Mouse (Mus musculus): ENCODE data around the gene Dctd. TPM values are rescaled to one million over a fixed set of nuclear protein-coding genes. Genes with fewer than 3 reads are reported as not detected.
A peak's percentile ranks its signal among the peaks of the same experiment; 100 is the strongest.

The Dctd gene
- polyA plus RNA-seq, 1 experiment from 2014 or later = 1.9 TPM

DNA sequence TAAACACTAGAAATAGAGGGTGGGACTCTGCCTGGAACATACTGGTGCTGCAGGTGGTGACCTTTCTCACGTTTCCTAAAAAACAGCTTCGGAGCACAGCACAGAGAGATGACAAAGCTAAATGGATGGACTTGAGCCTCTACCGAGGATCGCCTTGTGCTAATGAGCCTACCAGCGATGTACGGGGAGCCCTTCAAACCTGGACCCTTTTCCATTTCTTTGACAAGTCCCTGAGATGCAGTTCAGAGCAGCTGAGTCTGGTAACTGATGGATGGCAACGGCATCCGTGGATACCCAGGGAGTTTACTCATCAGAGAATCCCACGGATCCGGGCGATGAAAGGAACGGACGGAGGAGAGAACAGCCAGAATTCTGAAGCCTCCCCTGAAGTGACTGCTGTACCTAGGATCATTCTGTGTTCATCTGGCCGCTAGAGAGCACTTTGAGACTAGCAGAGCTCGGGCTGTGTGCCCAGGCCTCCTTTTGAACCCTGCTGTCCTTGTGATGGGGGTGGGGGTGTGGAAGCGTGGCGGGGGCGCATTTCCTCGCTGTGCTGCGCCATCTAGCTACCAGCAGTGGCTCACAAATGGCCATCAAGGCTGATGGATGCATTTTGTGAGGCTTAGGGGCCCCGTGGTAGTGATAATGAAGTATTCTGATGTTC is 1.6 kb upstream of the Dctd start:
- H3K9me3 ChIP-seq (ENCODE audit: low read length) = no peaks in the 10 kb centered on the region
- no peak overlapping the region for H3K9ac ChIP-seq (replicated peaks; ENCODE audit: low read depth)
- no peak overlapping the region for H3K27ac ChIP-seq (ENCODE audit: low read length)
- no peaks in the 10 kb centered on the region for H3K36me3 ChIP-seq (ENCODE audit: insufficient read depth, low read length)
- 5% methylated on average over 21 of the region's 21 CpGs for WGBS
- no peaks in the 10 kb centered on the region for H3K4me1 ChIP-seq (ENCODE audit: insufficient read depth, low read depth, low read length)
- TF ChIP-seq CTCF (IDR thresholded peaks at IDR 0.05) = peak; percentile 73
- TF ChIP-seq EP300 (IDR thresholded peaks at IDR 0.05) = no peak
- H3K27me3 ChIP-seq (replicated peaks; ENCODE audit: insufficient read depth, low read length) = no peaks in the 10 kb centered on the region
- H3K4me2 ChIP-seq (replicated peaks; ENCODE audit: low read depth, low read length) = peak overlapping the region; percentile 45
- ATAC-seq (peak; percentile 60), DNase-seq (ENCODE audit: low spot score) (peak; percentile 67)
- H3K4me3 ChIP-seq (ENCODE audit: low read depth, low read length) = no peak overlapping the region

DNA sequence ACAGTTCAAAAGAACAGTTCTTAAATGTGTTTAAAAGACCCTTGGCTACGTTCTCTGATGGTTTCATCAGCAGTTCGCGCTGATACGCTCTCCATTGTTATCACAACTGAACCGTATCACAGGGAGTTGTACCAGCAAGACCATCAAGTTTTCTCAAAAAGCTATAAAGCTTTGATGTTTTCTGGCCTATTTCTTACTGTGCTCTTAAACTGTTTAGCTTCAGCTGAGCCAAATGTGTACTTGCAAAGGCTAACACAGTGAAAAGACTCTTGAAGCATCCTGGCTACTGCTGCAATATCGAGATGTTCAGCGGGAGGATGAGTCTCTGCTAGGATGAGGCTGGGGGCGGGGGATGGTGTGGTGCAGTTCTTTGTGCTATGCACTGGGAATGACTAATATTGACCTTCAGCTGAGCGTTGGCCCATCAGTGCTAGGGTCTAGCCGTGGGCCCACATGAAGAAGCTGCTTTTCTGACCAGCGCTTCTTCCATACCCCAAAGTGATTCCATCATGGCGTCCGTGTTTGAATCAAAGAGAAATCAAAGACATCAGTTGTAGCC is 732 bp upstream of the Dctd start:
- no peaks in the 10 kb centered on the region for H3K36me3 ChIP-seq (ENCODE audit: insufficient read depth, low read length)
- H3K9ac ChIP-seq (replicated peaks; ENCODE audit: low read depth) = no peak overlapping the region
- H3K4me1 ChIP-seq (ENCODE audit: insufficient read depth, low read depth, low read length) = no peaks in the 10 kb centered on the region
- H3K4me3 ChIP-seq (ENCODE audit: low read depth, low read length) = no peak overlapping the region
- H3K27me3 ChIP-seq (replicated peaks; ENCODE audit: insufficient read depth, low read length) = no peaks in the 10 kb centered on the region
- ATAC-seq (no peak), DNase-seq (ENCODE audit: low spot score) (no peak)
- TF ChIP-seq CTCF (IDR thresholded peaks at IDR 0.05) (no peak), EP300 (IDR thresholded peaks at IDR 0.05) (no peak)
- WGBS = 61% methylated on average over 13 of the region's 13 CpGs
- no peaks in the 10 kb centered on the region for H3K9me3 ChIP-seq (ENCODE audit: low read length)
- H3K4me2 ChIP-seq (replicated peaks; ENCODE audit: low read depth, low read length) = peak overlapping the region; percentile 45; the same call in 1 of the 2 replicates
- no peak overlapping the region for H3K27ac ChIP-seq (ENCODE audit: low read length)

DNA sequence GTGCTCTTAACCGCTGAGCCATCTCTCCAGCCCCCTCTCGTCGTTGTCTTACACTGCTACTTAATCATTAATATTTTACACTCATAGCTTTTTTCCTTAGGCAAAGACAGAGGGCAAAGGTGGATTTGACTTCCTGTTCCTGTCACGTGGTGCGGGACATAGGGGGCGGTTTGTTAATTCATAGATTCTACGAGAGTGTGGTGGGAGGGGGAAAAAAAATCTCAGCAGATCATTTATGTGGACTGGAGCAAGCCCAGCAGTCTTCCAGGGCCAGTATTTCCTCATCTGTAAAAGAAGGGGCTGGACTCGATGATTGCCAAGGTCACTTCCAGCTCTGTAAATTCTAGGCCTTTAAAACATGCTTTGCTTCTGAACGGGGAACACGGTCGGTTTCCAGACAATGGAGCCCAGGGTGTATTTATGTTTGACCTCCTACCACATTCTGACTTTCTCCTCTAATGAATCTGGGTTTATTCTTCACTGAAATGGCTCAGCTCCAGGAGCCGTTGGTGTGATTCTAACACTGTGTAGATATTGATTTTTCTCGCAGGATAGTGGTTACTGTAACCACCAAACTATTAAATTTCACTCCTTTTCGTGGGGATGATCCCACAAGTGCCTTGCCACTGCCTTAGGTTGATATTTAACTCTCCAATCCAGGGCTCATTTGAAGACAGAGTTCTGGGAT is 1.4 kb downstream of the Dctd start:
- H3K4me3 ChIP-seq (ENCODE audit: low read depth, low read length) = no peak overlapping the region
- DNase-seq (ENCODE audit: low spot score) = no peak
- no peaks in the 10 kb centered on the region for H3K36me3 ChIP-seq (ENCODE audit: insufficient read depth, low read length)
- no peak for TF ChIP-seq EP300 (IDR thresholded peaks at IDR 0.05)
- no peak for TF ChIP-seq CTCF (IDR thresholded peaks at IDR 0.05)
- H3K9ac ChIP-seq (replicated peaks; ENCODE audit: low read depth) = no peak overlapping the region
- no peaks in the 10 kb centered on the region for H3K4me1 ChIP-seq (ENCODE audit: insufficient read depth, low read depth, low read length)
- H3K4me2 ChIP-seq (replicated peaks; ENCODE audit: low read depth, low read length) = no peak overlapping the region
- no peak for ATAC-seq
- H3K9me3 ChIP-seq (ENCODE audit: low read length) = no peaks in the 10 kb centered on the region
- H3K27me3 ChIP-seq (replicated peaks; ENCODE audit: insufficient read depth, low read length) = no peaks in the 10 kb centered on the region
- H3K27ac ChIP-seq (ENCODE audit: low read length) = no peak overlapping the region
- WGBS = 50% methylated on average over 14 of the region's 14 CpGs

DNA sequence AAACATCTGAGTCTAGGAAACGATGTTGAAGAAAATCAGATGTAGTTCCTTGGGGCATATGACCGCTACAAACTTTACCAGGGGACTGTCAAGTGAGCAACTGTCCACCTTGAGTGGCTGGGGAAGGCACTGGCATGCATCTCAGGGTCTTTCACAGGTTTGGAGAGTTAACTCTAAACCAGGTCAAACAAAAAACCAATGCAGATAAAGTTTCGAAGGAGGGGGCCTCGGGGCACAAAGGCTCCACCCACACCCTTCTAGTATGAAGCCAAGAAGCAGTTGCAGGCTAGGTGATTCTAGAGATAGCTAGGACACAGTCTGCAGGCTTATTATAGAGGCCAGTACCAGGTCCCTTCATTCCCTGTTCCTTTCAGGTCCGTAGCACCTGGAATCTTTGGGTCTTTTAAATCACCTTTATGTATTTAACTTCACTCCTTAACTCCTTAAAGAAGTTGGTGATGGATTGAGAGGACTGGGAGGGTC is 10.5 kb downstream of the Dctd start:
- Histone ChIP-seq H3K27me3 (replicated peaks; ENCODE audit: insufficient read depth, low read length) (no peaks in the 10 kb centered on the region), H3K36me3 (ENCODE audit: insufficient read depth, low read length) (no peaks in the 10 kb centered on the region), H3K4me3 (ENCODE audit: low read depth, low read length) (peak overlapping the region; percentile 62), H3K27ac (ENCODE audit: low read length) (no peak overlapping the region), H3K9ac (replicated peaks; ENCODE audit: low read depth) (no peak overlapping the region), H3K4me1 (ENCODE audit: insufficient read depth, low read depth, low read length) (peaks cover 7% of the 10 kb centered on the region; the same call in 1 of the 2 replicates), H3K4me2 (replicated peaks; ENCODE audit: low read depth, low read length) (peak overlapping the region; percentile 92), H3K9me3 (ENCODE audit: low read length) (no peaks in the 10 kb centered on the region)
- 15% methylated on average over 5 of the region's 5 CpGs for WGBS
- DNase-seq (ENCODE audit: low spot score) (no peak), ATAC-seq (peak; percentile 5; the same call in 1 of the 2 replicates)
- no peak for TF ChIP-seq CTCF (IDR thresholded peaks at IDR 0.05)
- TF ChIP-seq EP300 (IDR thresholded peaks at IDR 0.05) = no peak

DNA sequence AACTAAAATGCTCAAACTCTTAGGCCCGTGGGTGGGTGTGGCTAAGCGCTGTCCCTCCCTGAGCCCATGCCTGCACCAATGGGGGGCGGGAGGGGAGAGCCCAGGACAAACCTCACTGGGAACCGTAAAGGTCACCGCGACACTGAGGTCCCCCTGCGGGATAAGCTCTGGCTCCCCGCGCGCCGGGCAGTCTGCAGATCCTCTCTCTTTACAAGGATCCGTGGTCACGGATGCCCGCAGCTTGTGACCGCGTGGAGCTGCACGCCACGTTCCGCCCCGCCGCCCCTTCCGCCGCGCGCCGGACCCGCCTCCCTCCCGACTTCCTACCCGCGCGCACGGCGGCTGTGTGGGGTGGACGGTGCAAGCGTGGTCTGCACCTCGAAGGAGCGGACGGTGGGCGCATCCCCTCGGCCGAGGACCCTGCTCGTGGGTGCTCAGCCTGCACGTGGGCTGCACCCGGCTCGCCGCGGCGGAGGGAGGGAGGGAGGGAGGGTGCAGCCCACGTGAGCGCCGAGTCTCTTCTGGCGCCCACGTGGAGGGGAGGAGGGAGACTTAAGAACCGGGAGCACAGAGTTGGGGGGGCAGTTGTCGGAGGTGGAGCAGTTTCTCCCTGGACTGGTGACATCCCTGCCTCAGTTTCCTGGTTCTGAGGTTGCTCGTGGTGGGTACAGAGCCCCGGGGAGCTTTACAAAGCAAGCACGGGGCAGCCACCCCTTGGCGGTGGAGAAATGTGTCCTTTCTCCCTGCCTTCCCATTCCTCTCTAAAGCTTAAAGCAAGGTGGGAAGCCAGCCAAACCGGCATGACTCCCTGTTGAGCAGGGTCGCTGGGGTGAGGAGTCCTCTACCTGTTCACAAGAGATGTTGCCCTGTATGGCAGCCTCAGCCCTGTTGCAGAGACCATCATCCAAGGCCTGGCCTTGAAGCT is 11.2 kb downstream of the Dctd start:
- no peak overlapping the region for H3K27ac ChIP-seq (ENCODE audit: low read length)
- H3K9me3 ChIP-seq (ENCODE audit: low read length) = no peaks in the 10 kb centered on the region
- peak; percentile 83 for ATAC-seq
- no peaks in the 10 kb centered on the region for H3K36me3 ChIP-seq (ENCODE audit: insufficient read depth, low read length)
- H3K4me1 ChIP-seq (ENCODE audit: insufficient read depth, low read depth, low read length) = peaks cover 7% of the 10 kb centered on the region; the same call in 1 of the 2 replicates
- peak overlapping the region; percentile 92 for H3K4me2 ChIP-seq (replicated peaks; ENCODE audit: low read depth, low read length)
- H3K9ac ChIP-seq (replicated peaks; ENCODE audit: low read depth) = peak overlapping the region; percentile 8; the same call in 1 of the 2 replicates
- TF ChIP-seq CTCF (IDR thresholded peaks at IDR 0.05) = no peak
- no peak for TF ChIP-seq EP300 (IDR thresholded peaks at IDR 0.05)
- no peaks in the 10 kb centered on the region for H3K27me3 ChIP-seq (replicated peaks; ENCODE audit: insufficient read depth, low read length)
- H3K4me3 ChIP-seq (ENCODE audit: low read depth, low read length) = peak overlapping the region; percentile 62
- WGBS = under 1% methylated on average over 39 of the region's 61 CpGs
- peak; percentile 57 for DNase-seq (ENCODE audit: low spot score)
